Mouse (Mus musculus) neural tube, embryonic 13.5 days (tissue): ENCODE results near the gene Anxa6. TPM values are rescaled to one million over a fixed set of nuclear protein-coding genes. Genes with fewer than 3 reads are reported as not detected.

ENCODE experiments used
- ATAC-seq: fragments of 200-750 bp; cut with Nextera tagmentation; 2 replicates; pipeline ENCODE4 v1.8.0; 2017; ENCODE audit warnings: low read depth, mild to moderate bottlenecking, moderate TSS enrichment, moderate library complexity
- H3K27ac ChIP-seq: fragments of 300-500 bp; sonication (generic); replicated peaks from 2 replicates; pipeline ENCODE4 v1.5.1; 2015; ENCODE audit warnings: moderate library complexity, mild to moderate bottlenecking, inconsistent platforms
- H3K27me3 ChIP-seq: fragments of 300-500 bp; sonication (generic); 2 replicates; pipeline ENCODE4 v1.6.1; 2015; ENCODE audit warnings: mild to moderate bottlenecking, inconsistent platforms
- H3K36me3 ChIP-seq: fragments of 300-500 bp; sonication (generic); 2 replicates; pipeline ENCODE4 v1.6.1; 2015; ENCODE audit warnings: mild to moderate bottlenecking, inconsistent platforms
- H3K4me1 ChIP-seq: fragments of 300-500 bp; sonication (generic); replicated peaks from 2 replicates; pipeline ENCODE4 v1.6.1; 2015; ENCODE audit warnings: inconsistent platforms
- H3K4me2 ChIP-seq: fragments of 300-500 bp; sonication (generic); 2 replicates; pipeline ENCODE4 v1.6.1; 2015; ENCODE audit warnings: inconsistent platforms, mild to moderate bottlenecking, moderate library complexity
- H3K4me3 ChIP-seq: fragments of 300-500 bp; sonication (generic); 2 replicates; pipeline ENCODE4 v1.5.1; 2015; ENCODE audit warnings: mild to moderate bottlenecking, inconsistent platforms
- H3K9ac ChIP-seq: fragments of 300-500 bp; sonication (generic); 2 replicates; pipeline ENCODE4 v1.6.1; 2015; ENCODE audit warnings: moderate library complexity, mild to moderate bottlenecking, inconsistent platforms
- H3K9me3 ChIP-seq: fragments of 300-500 bp; sonication (generic); 2 replicates; pipeline ENCODE4 v1.6.1; 2016; ENCODE audit warnings: inconsistent platforms
- WGBS: fragments of 180-500 bp; shearing (Covaris S2); methylation state at CpG from one replicate; pipeline ENCODE4 v1.1.7; 2015; 5-methylcytosine and 5-hydroxymethylcytosine counted together
- polyA plus RNA-seq: library from polyadenylated mRNA; unstranded; fragments of >200 nt; fragmentation: Nextera tagmentation; extraction: Ambion mirVana; gene quantifications from 2 replicates; pipeline ENCODE4 v1.2.1, GENCODE M21; 2015

Gene Anxa6
- polyA plus RNA-seq, 1 experiment from 2014 or later = 106 TPM

- 46% methylated on average over 3 of the region's 3 CpGs for WGBS
- ATAC-seq = peak; percentile 72
Observed at GRCm38 (mm10) chr11:55015264-55015663, 18.0 kb downstream of the Anxa6 start.

DNA sequence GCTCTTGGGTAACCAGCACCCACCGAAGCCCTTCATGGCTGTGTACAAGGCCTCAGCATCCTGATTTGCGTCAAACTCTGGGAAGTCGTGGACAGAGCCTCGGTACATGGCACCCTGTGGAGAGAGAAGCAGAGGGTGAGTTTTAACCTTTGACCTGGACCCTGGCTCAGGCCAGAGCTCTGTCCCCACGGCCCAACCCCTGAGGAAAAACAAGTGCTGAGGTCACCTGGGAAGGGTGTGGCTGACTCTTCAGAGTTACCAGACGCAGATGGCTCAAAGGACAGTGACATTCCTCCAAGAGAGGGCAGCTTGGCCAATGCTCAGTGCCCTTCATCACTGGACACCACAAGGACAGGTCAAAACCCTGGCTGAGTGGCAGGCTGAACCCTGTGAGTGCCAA lies 19.4 kb downstream of the Anxa6 start:
- no peaks in the 10 kb centered on the region for H3K9me3 ChIP-seq
- no peak overlapping the region for H3K4me3 ChIP-seq
- ATAC-seq = no peak
- no peaks in the 10 kb centered on the region for H3K27me3 ChIP-seq
- no peak overlapping the region for H3K9ac ChIP-seq
- H3K36me3 ChIP-seq = peaks cover 36% of the 10 kb centered on the region; the same call in 1 of the 2 replicates
- no peak overlapping the region for H3K27ac ChIP-seq
- no peak overlapping the region for H3K4me2 ChIP-seq
- 76% methylated on average over 6 of the region's 6 CpGs for WGBS
- H3K4me1 ChIP-seq = peaks cover 34% of the 10 kb centered on the region

More at GRCm38 (mm10) chr11:55015264-55015663, 18.0 kb downstream of the Anxa6 start:
- peaks cover 42% of the 10 kb centered on the region for H3K4me1 ChIP-seq
- peak overlapping the region; percentile 70 for H3K27ac ChIP-seq
- H3K4me3 ChIP-seq = no peak overlapping the region
- H3K4me2 ChIP-seq = no peak overlapping the region
- no peaks in the 10 kb centered on the region for H3K9me3 ChIP-seq
- peaks cover 23% of the 10 kb centered on the region; the same call in 1 of the 2 replicates for H3K36me3 ChIP-seq
- no peak overlapping the region for H3K9ac ChIP-seq
- no peaks in the 10 kb centered on the region for H3K27me3 ChIP-seq

- no peak overlapping the region for H3K9ac ChIP-seq
- peaks cover 29% of the 10 kb centered on the region for H3K4me1 ChIP-seq
- WGBS = 76% methylated on average over 5 of the region's 5 CpGs
- ATAC-seq = no peak
- H3K27me3 ChIP-seq = no peaks in the 10 kb centered on the region
- H3K4me2 ChIP-seq = no peak overlapping the region
- no peaks in the 10 kb centered on the region for H3K9me3 ChIP-seq
- H3K4me3 ChIP-seq = no peak overlapping the region
- H3K27ac ChIP-seq = no peak overlapping the region
- peaks cover 41% of the 10 kb centered on the region for H3K36me3 ChIP-seq
Observed at GRCm38 (mm10) chr11:55012551-55013521, 20.4 kb downstream of the Anxa6 start.

- Histone ChIP-seq H3K27ac (no peak overlapping the region), H3K36me3 (peaks cover 48% of the 10 kb centered on the region), H3K4me1 (peaks cover 18% of the 10 kb centered on the region), H3K4me2 (no peak overlapping the region), H3K9me3 (no peaks in the 10 kb centered on the region), H3K9ac (no peak overlapping the region), H3K4me3 (no peak overlapping the region), H3K27me3 (no peaks in the 10 kb centered on the region)
- 84% methylated on average over 3 of the region's 3 CpGs for WGBS
- no peak for ATAC-seq
Observed at GRCm38 (mm10) chr11:55011440-55011839, 21.8 kb downstream of the Anxa6 start.

DNA sequence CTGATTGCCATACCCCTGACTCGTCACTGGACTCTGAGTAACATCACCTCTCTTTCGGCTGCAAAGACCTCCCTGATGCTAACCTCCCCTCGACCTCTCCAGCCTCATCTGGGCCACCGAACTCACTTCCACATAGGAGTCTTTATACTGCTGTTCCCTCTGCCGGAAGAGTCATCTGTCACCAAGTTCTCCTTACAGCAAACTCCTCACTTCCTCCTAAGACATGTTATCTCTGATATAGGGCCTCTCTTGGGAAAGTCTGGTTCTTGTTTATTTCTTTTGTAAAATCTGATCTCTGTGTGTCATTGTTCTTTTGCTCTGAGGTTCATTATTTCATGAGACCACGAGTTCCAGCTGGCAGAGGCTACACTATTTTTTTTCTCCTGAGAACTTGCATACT lies 25.0 kb downstream of the Anxa6 start:
- WGBS = 89% methylated on average over 6 of the region's 6 CpGs
- H3K4me2 ChIP-seq = no peak overlapping the region
- no peak for ATAC-seq
- H3K27ac ChIP-seq = no peak overlapping the region
- H3K9ac ChIP-seq = no peak overlapping the region
- H3K36me3 ChIP-seq = peaks cover 48% of the 10 kb centered on the region
- H3K9me3 ChIP-seq = no peaks in the 10 kb centered on the region
- no peaks in the 10 kb centered on the region for H3K4me1 ChIP-seq
- H3K27me3 ChIP-seq = no peaks in the 10 kb centered on the region
- H3K4me3 ChIP-seq = no peak overlapping the region

DNA sequence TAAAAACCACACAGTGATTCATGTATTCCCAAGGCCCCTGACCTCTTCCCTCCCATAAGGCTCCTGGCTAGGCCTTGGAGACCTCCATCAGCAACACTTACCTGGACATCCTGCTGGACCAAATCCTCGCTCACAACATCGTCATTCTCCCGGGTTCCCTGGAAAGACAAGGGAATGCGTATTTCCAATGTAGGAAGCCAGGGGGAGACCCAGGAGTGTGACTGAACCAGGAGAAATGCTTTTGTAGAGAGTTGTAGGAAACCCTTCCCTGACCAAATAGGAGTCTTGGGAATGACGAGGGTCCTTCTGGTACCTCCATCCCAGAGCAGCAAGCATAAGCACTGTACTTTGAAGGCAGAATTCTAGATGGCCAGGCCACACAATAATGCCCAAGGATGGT lies 27.6 kb downstream of the Anxa6 start:
- Histone ChIP-seq H3K9ac (no peak overlapping the region), H3K4me1 (no peaks in the 10 kb centered on the region), H3K4me3 (no peak overlapping the region), H3K4me2 (no peak overlapping the region), H3K27ac (no peak overlapping the region), H3K9me3 (no peaks in the 10 kb centered on the region), H3K27me3 (no peaks in the 10 kb centered on the region), H3K36me3 (peaks cover 56% of the 10 kb centered on the region)
- WGBS = 87% methylated on average over 5 of the region's 5 CpGs
- ATAC-seq = no peak

- Histone ChIP-seq H3K27ac (no peak overlapping the region), H3K4me3 (no peak overlapping the region), H3K9ac (no peak overlapping the region), H3K9me3 (no peaks in the 10 kb centered on the region), H3K4me1 (no peaks in the 10 kb centered on the region), H3K4me2 (no peak overlapping the region), H3K36me3 (peaks cover 55% of the 10 kb centered on the region), H3K27me3 (no peaks in the 10 kb centered on the region)
- 83% methylated on average over 7 of the region's 7 CpGs for WGBS
- ATAC-seq = no peak
Observed at GRCm38 (mm10) chr11:55004970-55005502, 28.2 kb downstream of the Anxa6 start.

- no peak for ATAC-seq
- Histone ChIP-seq H3K4me3 (no peak overlapping the region), H3K4me1 (no peaks in the 10 kb centered on the region), H3K36me3 (peaks cover 37% of the 10 kb centered on the region), H3K4me2 (no peak overlapping the region), H3K27me3 (0 out of 2 replicates have a peak, but pooled peaks cover 3% of the 10 kb centered on the region), H3K9ac (no peak overlapping the region), H3K27ac (no peak overlapping the region), H3K9me3 (no peaks in the 10 kb centered on the region)
- 64% methylated on average over 2 of the region's 2 CpGs for WGBS
Observed at GRCm38 (mm10) chr11:54998708-54999107, 34.5 kb downstream of the Anxa6 start.

DNA sequence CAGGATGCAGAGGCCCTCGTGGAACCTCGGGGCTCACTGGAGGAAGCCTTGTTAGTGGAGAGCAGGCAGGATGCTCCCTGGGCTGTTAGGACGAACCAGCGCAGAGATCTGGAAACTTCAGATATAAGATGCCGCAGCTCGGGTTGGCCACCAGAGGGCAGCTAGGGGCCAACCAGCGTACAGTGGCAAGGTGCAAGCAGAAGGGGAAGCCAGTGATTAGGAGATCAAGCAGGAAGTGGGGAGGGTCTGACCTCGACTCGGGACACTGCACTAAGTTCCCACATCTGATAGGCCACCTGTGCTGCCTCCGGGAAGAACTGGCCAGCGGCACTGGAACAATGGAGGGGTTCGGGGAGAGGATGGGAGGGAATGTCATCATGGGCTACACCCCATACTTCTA lies 35.0 kb downstream of the Anxa6 start:
- no peaks in the 10 kb centered on the region for H3K4me1 ChIP-seq
- ATAC-seq = peak; percentile 76
- H3K4me3 ChIP-seq = no peak overlapping the region
- peaks cover 33% of the 10 kb centered on the region for H3K36me3 ChIP-seq
- 0 out of 2 replicates have a peak, but pooled peaks cover 3% of the 10 kb centered on the region for H3K27me3 ChIP-seq
- no peak overlapping the region for H3K27ac ChIP-seq
- WGBS = 6% methylated on average over 12 of the region's 12 CpGs
- no peak overlapping the region for H3K4me2 ChIP-seq
- no peak overlapping the region for H3K9ac ChIP-seq
- no peaks in the 10 kb centered on the region for H3K9me3 ChIP-seq

GRCm38 (mm10) chr11:54996176-54996575 lies 37.1 kb downstream of the Anxa6 start:
- Histone ChIP-seq H3K4me1 (no peaks in the 10 kb centered on the region), H3K9me3 (no peaks in the 10 kb centered on the region), H3K9ac (no peak overlapping the region), H3K4me3 (no peak overlapping the region), H3K4me2 (no peak overlapping the region), H3K27me3 (0 out of 2 replicates have a peak, but pooled peaks cover 3% of the 10 kb centered on the region), H3K36me3 (peaks cover 26% of the 10 kb centered on the region), H3K27ac (no peak overlapping the region)
- ATAC-seq = no peak
- WGBS = 67% methylated on average over 7 of the region's 7 CpGs

DNA sequence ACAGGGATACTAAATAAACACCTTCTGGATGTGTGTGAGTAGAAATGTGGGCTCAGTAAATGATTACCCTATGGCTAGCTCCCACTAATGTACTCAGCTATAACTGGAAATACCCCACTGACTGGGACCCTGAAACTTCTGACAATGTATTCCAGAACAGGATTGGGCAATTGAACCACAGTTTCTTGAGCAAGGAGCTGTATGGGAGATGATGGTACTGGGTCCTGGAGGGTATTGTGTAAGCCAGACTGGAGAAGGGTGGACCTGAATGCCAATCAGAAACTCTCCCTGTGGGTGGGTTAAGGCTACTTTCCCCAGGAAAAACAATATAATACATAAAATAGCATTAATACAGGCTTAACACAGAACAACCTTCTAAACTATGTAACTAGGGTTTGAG lies 43.3 kb downstream of the Anxa6 start:
- Histone ChIP-seq H3K27ac (no peak overlapping the region), H3K4me3 (no peak overlapping the region), H3K4me1 (no peaks in the 10 kb centered on the region), H3K9ac (no peak overlapping the region), H3K9me3 (no peaks in the 10 kb centered on the region), H3K4me2 (no peak overlapping the region), H3K27me3 (no peaks in the 10 kb centered on the region), H3K36me3 (0 out of 2 replicates have a peak, but pooled peaks cover 10% of the 10 kb centered on the region)
- ATAC-seq = no peak

GRCm38 (mm10) chr11:54988754-54989349 lies 44.4 kb downstream of the Anxa6 start:
- no peaks in the 10 kb centered on the region for H3K9me3 ChIP-seq
- H3K4me3 ChIP-seq = no peak overlapping the region
- no peaks in the 10 kb centered on the region for H3K4me1 ChIP-seq
- 82% methylated on average over 8 of the region's 8 CpGs for WGBS
- H3K36me3 ChIP-seq = 0 out of 2 replicates have a peak, but pooled peaks cover 10% of the 10 kb centered on the region
- no peaks in the 10 kb centered on the region for H3K27me3 ChIP-seq
- ATAC-seq = no peak
- H3K4me2 ChIP-seq = no peak overlapping the region
- H3K9ac ChIP-seq = no peak overlapping the region
- H3K27ac ChIP-seq = no peak overlapping the region
